Mouse (Mus musculus): Measurements from ENCODE around the gene Gm49336.

The Gm49336 gene

GRCm38 (mm10) chr14:60219886-60220285 is 31.4 kb downstream of the Gm49336 start:
- DNase-seq: no peak

GRCm38 (mm10) chr14:60217616-60218015 is 33.7 kb downstream of the Gm49336 start:
- DNase-seq: no peak

- no peak for DNase-seq
These were observed 35.2 kb downstream of the Gm49336 start for GRCm38 (mm10) chr14:60216125-60216524.

GRCm38 (mm10) chr14:60215000-60215399 is 36.3 kb downstream of the Gm49336 start:
- DNase-seq: no peak

GRCm38 (mm10) chr14:60214040-60214439 is 37.3 kb downstream of the Gm49336 start:
- no peak for DNase-seq

- DNase-seq: no peak
These were observed 42.1 kb downstream of the Gm49336 start for GRCm38 (mm10) chr14:60209166-60209565.

- DNase-seq: no peak
These were observed 46.3 kb downstream of the Gm49336 start for GRCm38 (mm10) chr14:60204993-60205392.

GRCm38 (mm10) chr14:60196884-60197283 is 54.4 kb downstream of the Gm49336 start, which contains the start of gene Atp8a2:
Gene Atp8a2 (minus strand): TSS chr14:60197179.
- no peak for DNase-seq

- DNase-seq: no peak
These were observed 55.3 kb downstream of the Gm49336 start for GRCm38 (mm10) chr14:60195999-60196398.

GRCm38 (mm10) chr14:60194606-60195005 is 56.7 kb downstream of the Gm49336 start:
- DNase-seq: no peak

GRCm38 (mm10) chr14:60189771-60190170 is 61.5 kb downstream of the Gm49336 start:
- no peak for DNase-seq

- DNase-seq: no peak
These were observed 63.0 kb downstream of the Gm49336 start for GRCm38 (mm10) chr14:60188201-60188825.

- no peak for DNase-seq
These were observed 70.0 kb downstream of the Gm49336 start for GRCm38 (mm10) chr14:60181306-60181705.

GRCm38 (mm10) chr14:60178571-60178955 is 72.7 kb downstream of the Gm49336 start:
- DNase-seq: no peak

GRCm38 (mm10) chr14:60177614-60178570 is 73.4 kb downstream of the Gm49336 start:
- peak; percentile 69 for DNase-seq

- DNase-seq: peak; percentile 78
These were observed 74.3 kb downstream of the Gm49336 start for GRCm38 (mm10) chr14:60176891-60177613.

- no peak for DNase-seq
These were observed 74.8 kb downstream of the Gm49336 start for GRCm38 (mm10) chr14:60176469-60176890.

- no peak for DNase-seq
These were observed 78.8 kb downstream of the Gm49336 start for GRCm38 (mm10) chr14:60172286-60173055.

GRCm38 (mm10) chr14:60170845-60171610 is 80.3 kb downstream of the Gm49336 start:
- no peak for DNase-seq

GRCm38 (mm10) chr14:60163367-60163766 is 87.9 kb downstream of the Gm49336 start:
- no peak for DNase-seq
